Mouse (Mus musculus): ENCODE measurements around the gene Tmem128.
A peak's percentile ranks its signal among the peaks of the same experiment; 100 is the strongest.

Tmem128 gene

DNA sequence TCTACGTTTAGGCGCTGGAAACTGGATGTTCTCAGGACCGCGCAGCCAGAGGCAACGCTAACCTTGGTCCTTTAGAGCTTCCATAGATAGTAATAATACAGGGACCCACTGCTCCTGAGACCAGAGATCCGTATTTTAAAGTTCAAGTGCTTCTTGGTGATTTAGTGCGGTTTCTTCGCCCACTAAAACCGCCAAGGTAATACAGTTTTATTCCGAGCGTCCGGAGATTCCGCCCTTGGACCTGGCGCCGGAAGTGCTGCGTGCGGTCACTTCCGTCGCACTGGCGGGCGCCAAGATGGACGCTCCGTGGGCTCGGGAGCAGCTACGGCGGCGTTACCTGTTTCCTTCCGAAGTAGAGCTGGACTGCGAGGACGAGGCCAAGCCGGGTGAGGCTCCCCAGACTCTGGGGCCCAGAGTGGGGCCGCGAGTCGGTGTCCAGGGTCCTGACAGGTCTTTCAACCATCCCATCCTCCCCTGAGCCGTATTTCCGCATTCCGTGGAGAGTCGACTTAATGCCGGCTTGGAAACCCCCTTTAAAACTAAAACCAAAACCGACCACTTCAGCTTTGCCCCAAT lies at the start of gene Tmem128:
Tmem128 (plus strand) TSS at position 79 of the 576 bp plus-strand sequence.
- peak; percentile 32 for DNase-seq (ENCODE audit: low spot score)

- DNase-seq (ENCODE audit: low spot score): peak; percentile 13
Measured at GRCm38 (mm10) chr5:38211691-38212090, 48.3 kb upstream of the Tmem128 start.

DNA sequence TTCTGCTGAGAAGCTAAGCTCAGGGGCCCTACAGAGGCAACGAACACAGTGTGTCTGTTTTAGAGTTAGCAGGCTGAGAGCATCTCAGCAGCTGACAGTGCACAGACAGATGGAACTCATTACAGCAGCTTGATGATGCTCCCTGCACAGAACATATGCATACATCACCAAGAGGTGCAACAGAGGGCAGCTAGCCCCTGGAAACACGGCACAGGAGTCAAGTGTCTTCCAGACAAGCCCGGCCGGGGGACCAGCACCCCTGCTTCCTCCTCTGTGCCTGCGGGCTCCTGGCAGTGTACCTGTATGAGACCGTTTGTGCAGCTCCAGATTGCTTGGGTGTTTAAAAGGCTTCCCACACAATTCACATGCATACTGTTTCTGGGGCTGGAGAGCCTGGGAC lies 47.0 kb upstream of the Tmem128 start:
- no peak for DNase-seq (ENCODE audit: low spot score)

- peak; percentile 14 for DNase-seq (ENCODE audit: low spot score)
Measured at GRCm38 (mm10) chr5:38219771-38220307, 40.1 kb upstream of the Tmem128 start.

- peak; percentile 94 for DNase-seq (ENCODE audit: low spot score)
Measured at GRCm38 (mm10) chr5:38220328-38220912, 39.6 kb upstream of the Tmem128 start, which contains the start of the genes Zbtb49 and Lyar. TSS of gene Zbtb49 (minus strand) at chr5:38220457. TSS of gene Lyar (plus strand) at chr5:38220470.

DNA sequence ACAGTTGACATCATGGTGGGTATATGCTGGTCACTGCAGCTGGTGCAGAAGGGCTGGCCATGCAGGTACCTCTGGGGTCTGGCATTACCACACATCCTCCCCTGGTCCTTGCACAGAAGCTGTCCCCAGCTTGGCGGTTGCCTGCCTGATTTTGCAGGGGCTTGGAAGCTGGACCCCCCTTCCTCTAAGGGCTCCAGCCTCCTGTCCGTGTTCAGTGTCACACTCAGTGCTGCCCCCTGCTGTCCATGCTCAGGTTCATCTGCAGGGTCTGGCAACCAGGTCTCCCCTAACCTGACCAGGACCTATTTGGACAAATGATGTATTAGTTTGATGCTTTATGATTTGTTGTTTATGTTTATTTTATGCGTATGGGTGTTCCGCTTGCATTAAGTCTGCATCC lies 24.6 kb upstream of the Tmem128 start:
- DNase-seq (ENCODE audit: low spot score): peak; percentile 8

- DNase-seq (ENCODE audit: low spot score): no peak
Measured at GRCm38 (mm10) chr5:38236627-38237026, 23.4 kb upstream of the Tmem128 start.

DNA sequence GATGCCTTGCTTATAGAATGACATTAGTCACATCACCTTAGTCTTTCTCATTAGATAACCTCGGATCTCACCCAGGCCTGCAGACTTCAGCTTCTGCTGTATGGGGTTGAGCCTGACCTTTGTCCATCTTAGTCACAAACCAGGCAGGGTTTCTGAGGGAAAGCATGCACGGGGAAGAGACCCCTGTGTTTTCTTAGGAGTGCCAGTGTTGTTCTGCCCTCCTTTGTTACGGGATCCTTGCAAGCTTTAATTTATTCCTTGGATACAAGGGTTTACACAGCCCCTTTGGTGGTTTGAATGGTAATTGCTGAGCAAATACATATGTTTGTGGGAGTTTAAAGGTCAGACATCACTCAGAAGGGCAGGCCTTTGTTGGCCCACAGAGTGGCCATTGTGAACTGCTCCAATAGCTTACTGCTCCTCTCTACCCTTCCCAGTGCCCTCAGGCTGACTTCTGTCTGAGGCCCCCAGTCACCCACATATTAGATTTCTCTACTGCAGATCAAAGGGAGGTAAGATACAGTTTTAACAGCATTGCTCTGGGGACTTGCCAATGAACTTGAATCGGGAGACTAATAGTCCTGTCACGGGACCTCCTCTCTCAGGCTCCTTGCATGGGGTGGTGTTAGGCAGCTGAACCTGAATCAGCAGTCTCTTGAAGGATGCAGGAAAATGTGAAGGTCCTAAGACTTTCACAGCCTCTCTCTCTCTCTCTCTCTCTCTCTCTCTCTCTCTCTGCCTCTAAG lies 19.1 kb upstream of the Tmem128 start:
- DNase-seq (ENCODE audit: low spot score): no peak

- no peak for DNase-seq (ENCODE audit: low spot score)
Measured at GRCm38 (mm10) chr5:38241473-38241834, 18.5 kb upstream of the Tmem128 start.

GRCm38 (mm10) chr5:38241966-38242365 lies 18.0 kb upstream of the Tmem128 start:
- DNase-seq (ENCODE audit: low spot score): no peak

GRCm38 (mm10) chr5:38255195-38255594 lies 4.8 kb upstream of the Tmem128 start:
- DNase-seq (ENCODE audit: low spot score): no peak

GRCm38 (mm10) chr5:38255644-38256043 lies 4.3 kb upstream of the Tmem128 start:
- DNase-seq (ENCODE audit: low spot score): no peak

GRCm38 (mm10) chr5:38256551-38256950 lies 3.4 kb upstream of the Tmem128 start:
- DNase-seq (ENCODE audit: low spot score): no peak

- DNase-seq (ENCODE audit: low spot score): no peak
Measured at GRCm38 (mm10) chr5:38258034-38258772, 1.8 kb upstream of the Tmem128 start.

DNA sequence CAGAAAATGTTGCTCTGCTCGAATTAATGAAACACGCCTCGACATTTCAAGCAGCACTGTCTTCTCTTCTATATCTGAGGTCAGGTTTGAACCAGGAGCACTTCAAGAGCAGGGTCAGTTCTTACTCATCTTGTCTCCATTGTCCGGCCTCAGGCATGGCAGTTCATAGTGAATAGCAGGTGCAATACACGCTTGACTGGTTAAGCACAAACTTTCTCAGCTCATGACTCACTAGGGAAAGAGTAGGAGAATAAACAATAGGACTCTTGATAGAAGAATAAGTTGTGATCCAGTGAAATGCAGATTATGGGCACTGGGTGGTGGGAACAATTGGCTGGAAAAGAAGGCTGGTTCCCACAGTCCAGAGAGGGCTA lies 1.2 kb upstream of the Tmem128 start:
- DNase-seq (ENCODE audit: low spot score): no peak

GRCm38 (mm10) chr5:38259455-38260106 lies 404 bp upstream of the Tmem128 start:
- DNase-seq (ENCODE audit: low spot score): no peak

GRCm38 (mm10) chr5:38270942-38271341 lies 11.0 kb downstream of the Tmem128 start:
- DNase-seq (ENCODE audit: low spot score): no peak

DNA sequence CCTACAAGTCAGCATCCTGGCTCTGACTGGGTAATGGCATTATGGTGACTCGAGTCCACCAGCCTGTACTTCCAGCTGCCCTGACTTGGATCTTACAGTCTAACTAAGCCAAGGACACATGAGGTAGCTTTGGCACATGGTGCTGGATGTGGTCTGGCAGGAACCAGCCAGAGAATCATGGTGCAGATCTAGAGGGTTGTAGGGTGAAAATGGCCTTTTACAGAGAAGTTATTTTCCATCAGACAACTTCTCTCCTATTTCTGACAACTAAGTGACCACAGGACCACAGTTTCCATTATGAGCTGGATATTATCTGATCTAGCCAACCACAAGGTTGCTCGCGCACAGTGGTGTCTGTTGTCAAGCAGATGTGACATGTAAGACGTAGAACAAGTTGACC lies 13.8 kb downstream of the Tmem128 start:
- no peak for DNase-seq (ENCODE audit: low spot score)

DNA sequence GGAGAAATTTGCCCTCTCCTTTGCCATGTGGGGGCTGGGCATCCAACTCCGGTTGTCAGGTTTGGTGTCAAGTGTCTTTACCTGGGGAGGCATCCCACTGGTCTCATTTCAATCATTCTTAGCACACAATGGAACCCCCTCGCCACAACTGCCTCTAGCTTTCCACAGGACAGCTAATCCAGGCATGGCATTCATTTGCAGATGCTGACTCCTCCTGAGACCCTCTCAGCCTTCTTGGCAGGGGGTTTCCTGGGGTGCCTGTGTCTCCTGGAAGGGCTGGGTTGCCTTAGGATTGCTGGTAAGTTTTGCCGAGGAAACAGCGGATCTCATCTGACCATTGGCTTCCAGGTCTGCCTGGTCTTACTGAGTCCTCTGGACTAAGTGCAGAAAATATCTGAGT lies 15.8 kb downstream of the Tmem128 start, which contains the start of gene Otop1:
Otop1 (plus strand) TSS at position 202 of the 400 bp plus-strand sequence.
- DNase-seq (ENCODE audit: low spot score): no peak

- no peak for DNase-seq (ENCODE audit: low spot score)
Measured at GRCm38 (mm10) chr5:38276451-38276850, 16.5 kb downstream of the Tmem128 start.

DNA sequence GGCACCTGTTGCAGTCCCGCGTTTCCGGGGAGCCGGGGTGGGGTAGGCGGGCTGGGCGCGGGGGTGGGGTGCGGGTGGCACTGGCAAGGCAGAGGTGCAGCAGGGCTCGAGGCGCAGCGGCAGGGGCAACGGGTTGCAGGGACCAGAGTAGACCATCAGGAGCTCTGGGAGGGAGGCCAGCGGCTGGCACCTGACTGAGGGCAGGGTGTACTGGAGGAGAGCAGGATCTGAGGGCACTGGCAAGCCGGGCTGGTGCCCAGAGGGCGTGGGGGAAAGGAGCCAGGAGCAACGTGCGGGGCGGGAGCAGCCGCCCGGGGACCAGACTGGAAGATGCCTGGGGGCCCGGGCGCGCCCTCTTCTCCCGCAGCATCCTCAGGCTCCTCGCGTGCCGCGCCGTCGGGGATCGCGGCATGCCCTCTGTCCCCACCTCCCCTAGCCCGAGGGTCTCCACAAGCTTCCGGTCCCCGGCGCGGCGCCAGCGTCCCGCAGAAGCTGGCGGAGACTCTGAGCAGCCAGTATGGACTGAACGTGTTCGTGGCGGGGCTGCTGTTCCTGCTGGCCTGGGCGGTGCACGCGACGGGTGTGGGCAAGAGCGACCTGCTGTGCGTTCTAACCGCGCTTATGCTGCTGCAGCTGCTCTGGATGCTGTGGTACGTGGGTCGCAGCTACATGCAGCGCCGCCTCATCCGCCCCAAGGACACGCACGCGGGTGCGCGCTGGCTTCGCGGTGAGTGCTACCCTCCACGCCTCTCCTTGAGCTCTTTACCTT lies 17.3 kb downstream of the Tmem128 start:
- DNase-seq (ENCODE audit: low spot score): no peak

All from lung, postnatal 25 days (tissue).